Mouse (Mus musculus): ENCODE results near the gene Lypd4.
A peak's percentile ranks its signal among the peaks of the same experiment; 100 is the strongest.
"Not testable (repeated sequence)": the region's sequence is repeated elsewhere in the genome, so short reads cannot be mapped to it uniquely, and the experiment has no call there.

Gene Lypd4

DNA sequence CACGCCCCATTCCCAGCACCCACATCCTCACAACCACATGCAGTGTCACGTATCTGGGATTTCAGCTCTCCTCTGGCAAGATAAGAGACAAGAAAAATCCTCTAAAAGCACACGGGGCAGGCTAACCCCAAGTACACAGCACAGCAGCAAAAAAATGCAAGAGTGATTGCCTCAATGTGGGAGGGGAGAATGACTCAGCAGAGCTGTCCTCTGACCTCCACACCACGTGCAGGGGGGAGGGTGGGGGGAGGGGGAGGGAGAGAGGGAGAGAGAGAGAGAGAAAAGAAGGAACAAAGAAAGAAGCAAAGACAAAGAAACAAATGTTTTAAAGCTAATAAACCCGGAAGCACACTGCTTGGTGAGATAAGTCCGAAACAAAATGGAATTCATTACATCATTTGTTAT, 18.8 kb downstream of the Lypd4 start:
- no peak for DNase-seq (ENCODE audit: low spot score in 2 of 2)

DNA sequence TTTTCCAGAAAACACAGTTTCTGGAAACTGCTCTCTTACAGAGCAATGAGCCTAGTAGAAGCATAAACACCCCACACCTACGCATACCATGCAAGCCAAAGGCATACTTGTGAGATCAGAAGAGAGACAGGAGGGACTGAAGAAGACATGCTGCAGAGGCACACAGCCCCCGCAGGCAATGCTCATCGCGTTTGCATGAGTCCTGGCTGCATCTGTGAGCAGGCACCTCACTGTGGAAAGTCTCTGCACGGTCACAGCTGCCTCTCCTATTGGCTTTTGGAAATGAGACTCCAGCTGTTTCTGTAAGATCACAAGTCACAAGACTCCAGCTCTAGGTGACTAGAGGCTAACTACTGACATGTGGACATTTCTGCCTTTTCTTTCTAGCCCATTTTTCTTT, 19.6 kb downstream of the Lypd4 start:
- DNase-seq (ENCODE audit: low spot score in 2 of 2), result peak; percentile 35 to 47

DNA sequence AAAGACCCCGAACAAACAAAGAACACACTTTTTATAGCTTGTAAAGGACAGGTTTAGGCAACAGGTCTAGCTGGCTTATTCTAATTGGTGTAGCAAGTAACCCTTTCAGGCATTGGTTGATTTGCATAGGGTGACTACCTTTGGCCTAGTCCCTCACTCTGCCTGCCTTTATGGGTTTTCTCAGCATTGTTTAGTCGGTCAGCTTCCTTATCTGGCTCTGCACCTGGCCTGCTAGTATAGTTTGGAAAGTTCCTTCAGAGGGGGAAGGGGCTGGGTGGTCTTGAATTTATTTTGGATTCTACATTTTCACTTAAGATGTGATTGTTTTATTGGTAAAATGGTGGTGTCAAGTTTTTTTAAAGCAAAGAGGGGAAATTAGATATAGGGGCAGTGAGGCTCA, 23.2 kb downstream of the Lypd4 start:
- DNase-seq (ENCODE audit: low spot score in 2 of 2), result not testable (repeated sequence)

DNA sequence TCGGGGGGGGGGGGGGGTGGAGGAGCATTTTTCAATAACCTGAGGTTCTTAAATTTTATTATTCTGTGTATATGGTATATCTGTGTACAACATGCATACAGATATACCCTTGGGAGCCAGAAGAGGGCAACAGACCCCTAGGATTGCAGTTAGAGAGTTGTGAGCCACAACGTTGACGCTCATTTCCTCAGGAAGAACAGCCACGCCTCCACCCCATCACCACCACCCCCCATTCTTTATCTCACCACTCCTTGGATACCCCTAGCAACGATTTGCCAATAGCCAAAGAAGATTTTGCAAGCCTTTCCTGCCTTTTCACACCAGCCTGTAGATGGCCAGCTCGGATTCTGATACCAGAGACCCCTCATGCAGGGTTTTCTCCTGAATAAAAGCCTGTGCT, 24.0 kb downstream of the Lypd4 start:
- peak; percentile 22 to 32 for DNase-seq (ENCODE audit: low spot score in 2 of 2)

DNA sequence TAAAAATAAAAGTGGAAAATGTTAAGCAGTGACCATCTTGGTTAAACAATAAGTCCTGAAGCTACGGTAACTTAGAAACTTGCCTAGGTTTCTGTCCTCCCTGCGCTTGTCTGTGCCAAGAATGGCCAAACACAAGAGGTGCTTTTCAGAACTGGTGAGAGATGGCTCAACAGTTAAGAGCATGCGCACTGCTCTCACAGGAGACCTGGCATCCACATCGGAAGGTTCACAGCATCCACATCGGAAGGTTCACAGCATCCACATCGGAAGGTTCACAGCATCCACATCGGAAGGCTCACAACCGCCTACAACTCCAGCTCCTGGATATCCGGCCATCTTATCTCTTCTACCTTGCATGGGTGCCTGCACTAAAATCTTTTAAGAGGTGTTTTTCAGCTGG, 24.6 kb downstream of the Lypd4 start:
- DNase-seq (ENCODE audit: low spot score in 2 of 2), result no peak

DNA sequence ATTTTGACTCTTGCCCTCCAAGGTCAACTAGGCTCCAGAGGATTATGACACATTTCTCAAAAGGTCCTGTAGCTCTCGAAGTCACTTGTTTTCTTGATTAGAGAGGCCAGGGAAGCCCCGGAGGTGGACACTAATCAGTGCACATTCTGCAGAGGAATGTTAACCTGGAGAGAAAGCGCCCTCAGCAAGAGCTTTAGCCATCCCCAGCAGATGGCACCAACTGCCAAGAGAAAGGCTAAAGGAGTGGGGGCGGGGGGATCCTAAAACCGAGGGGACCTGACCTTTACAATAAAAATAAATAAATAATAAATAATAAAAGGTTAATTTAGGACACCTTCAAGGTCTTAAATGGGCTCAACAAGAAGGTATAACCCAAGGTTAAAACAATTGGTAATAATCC, 25.6 kb downstream of the Lypd4 start:
- DNase-seq (ENCODE audit: low spot score in 2 of 2), result no peak

DNA sequence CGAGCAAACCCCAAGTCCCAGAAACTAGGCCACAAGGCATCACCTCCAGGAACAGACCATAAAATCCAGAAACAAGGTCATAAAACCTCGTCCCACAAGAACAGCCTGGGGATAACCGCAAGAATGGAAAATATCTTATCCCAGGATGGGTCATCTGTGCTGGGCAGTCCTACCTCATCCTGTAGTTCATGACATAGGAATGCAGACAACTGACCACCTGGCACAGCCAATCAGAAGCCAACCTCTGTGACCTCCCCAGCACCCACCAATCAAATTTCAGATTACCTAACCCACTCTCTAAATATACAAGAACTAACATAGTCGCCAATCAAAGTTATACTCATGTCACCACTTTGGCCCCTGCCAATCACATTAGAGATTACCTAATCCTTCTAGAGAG, 28.7 kb downstream of the Lypd4 start:
- DNase-seq (ENCODE audit: low spot score in 2 of 2), result no peak

DNA sequence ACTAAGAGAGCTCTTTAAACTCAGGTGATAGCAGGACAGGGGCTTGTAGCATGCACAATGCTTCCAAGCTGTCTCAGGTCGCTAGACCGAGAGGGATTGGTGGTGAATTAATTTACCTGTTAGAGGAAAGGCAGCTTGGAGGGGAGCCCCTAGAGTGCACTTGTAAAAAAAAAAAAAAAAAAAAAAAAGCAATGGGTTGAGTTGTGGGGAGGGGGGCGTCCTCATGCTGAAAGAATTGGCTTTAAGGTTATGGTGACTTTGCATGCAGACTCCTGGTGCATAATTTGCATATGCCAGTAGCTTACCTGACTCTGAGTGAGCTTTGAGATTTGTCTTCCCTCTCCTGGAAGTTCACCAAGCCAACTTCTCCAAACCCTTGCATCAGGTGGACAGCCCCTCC, 29.4 kb downstream of the Lypd4 start:
- DNase-seq (ENCODE audit: low spot score in 2 of 2), result no peak

DNA sequence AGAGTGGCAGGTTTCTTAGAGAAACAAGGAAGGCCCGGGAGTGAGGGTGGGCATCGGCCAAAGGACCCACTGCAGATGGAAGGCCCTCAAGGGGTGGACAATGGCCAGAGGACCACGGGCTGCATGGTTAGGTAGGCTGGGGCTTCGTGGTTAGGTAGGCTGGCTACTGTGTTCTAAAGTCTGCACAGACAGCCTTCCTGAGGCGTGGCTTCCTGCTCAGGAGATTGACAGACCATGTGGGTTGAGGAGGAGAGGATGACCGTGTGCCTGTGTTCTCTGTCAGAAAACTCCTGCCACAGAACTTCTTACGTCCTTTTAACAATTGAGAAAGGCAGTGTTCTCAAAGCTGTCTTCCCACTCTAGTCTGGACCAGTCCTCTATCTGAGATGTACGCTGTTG, 30.3 kb downstream of the Lypd4 start:
- no peak for DNase-seq (ENCODE audit: low spot score in 2 of 2)

DNA sequence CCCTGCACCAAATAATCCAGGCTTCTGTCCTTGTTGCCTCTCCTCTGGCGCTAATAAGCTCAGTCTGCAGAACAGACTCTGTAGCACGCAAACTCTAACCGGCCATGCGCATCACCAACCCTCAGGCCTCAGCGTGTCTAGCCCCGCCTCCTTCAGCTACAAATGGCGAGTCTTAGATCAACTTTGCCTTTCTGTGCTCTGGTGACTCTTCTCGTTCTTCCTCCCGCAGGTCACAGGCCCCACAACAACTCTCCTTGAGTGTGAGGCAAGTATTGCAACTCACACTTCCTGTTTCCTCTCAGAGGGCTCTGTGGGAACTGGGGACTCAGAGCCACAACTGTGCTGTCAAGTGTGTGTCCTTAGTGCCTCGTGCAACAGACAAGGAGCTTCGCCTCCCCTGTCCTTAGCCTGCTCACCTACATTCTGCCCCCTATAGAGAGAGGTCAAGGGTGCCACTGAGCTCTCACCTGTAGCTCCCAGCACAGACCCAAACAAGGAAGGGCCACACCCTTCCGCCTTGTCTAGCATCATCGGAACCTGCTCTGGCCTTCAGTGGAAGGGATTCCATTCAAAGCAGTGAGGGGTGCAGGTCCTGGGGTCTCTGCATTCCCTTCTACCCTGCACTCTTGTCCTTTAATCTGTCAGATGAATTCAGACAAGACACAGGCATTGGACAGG, 30.9 kb downstream of the Lypd4 start:
- DNase-seq (ENCODE audit: low spot score in 2 of 2), result not testable (repeated sequence)

DNA sequence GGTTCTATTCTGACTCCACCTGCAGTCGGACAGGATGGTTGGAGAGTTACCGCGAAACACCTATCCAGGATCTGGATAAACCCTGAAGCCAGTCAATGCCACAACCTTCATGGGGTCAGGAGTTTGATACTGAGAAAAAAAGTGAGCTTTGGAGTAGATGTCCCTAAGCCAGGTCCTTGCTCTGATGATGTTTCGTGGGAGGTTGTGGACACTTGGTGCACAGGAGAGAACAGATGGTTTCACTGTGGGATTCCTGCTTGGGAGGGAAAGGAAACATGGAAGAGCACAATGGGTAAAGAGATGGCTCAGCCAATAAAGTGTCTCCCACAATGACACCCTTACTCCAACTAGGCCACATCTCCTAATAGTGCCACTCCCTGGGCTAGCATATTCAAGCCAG, 42.6 kb downstream of the Lypd4 start:
- no peak for DNase-seq (ENCODE audit: low spot score in 2 of 2)

DNA sequence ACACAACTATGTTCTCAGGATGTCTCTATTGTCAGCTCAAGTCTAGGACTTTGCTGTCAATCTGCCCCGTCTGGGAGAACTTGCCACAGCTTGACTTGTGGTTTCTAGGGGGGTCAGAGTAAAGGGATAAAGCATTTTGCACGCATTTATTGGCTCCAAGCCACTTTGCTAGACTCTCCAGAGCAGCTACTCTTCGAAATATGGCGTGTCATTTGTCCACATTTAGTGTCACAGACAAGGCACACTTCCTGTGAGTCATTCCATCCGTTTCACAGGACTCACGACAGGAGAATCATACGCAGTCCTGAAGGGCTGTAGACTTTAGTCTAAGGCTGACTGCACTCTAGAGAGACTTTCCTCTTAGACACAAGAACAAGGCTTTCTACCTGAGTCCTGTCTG, 45.3 kb downstream of the Lypd4 start:
- DNase-seq (ENCODE audit: low spot score in 2 of 2), result no peak

DNA sequence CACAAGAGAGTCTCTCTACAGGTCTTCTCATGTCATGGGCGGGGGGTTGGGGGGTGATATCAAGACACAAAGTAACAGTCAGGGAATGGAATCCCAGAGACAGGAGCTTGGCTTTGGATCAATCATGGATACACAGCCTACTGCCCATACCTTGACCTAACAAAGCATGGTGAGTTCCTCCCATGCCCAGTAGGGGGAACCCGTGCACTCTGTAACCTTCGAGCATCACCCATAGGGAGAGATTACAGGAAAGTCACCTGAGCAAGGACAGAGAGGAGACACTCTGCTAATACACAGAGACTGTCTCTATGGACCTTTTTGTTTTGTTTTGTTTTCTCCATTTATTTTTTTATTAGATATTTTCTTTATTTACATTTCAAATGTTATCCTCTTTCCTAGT, 52.2 kb downstream of the Lypd4 start:
- peak; percentile 42 to 61 for DNase-seq (ENCODE audit: low spot score in 2 of 2)
